Mouse (Mus musculus): Measurements from ENCODE around the gene Ubxn11. TPM values are rescaled to one million over a fixed set of nuclear protein-coding genes. Genes with fewer than 3 reads are reported as not detected.
A peak's percentile ranks its signal among the peaks of the same experiment; 100 is the strongest.

Gene Ubxn11
- 2.6 and 5.4 TPM in 2 replicates for total RNA-seq (2012; rRNA removed)
- 10 to 100 TPM in 1 of 2 experiments, not detected in 1; 11.9 TPM for polyA plus RNA-seq (2012; ENCODE audit: insufficient read depth in 1 of 2, insufficient read length in 2 of 2, low read depth in 1 of 2, low replicate concordance in 2 of 2, missing spikeins in 1 of 2)

GRCm38 (mm10) chr4:134101979-134102741, at the start of gene Ubxn11:
TSS of gene Ubxn11 (plus strand) at chr4:134102570.
- H3K36me3 ChIP-seq (ENCODE audit: control insufficient read depth in 1 of 2, insufficient read depth in 2 of 2, low read length in 2 of 2) = peaks cover 0 to 20% of the 10 kb centered on the region in 2 experiments; a peak in 2 of 4 replicates
- H3K9me3 ChIP-seq (replicated peaks; ENCODE audit: insufficient read depth, low read length) = no peaks in the 10 kb centered on the region
- H3K9ac ChIP-seq (ENCODE audit: control insufficient read depth, low read depth, low read length, poor library complexity, severe bottlenecking) = peak within 1 kb of the TSS; percentile 70
- H3K27me3 ChIP-seq (ENCODE audit: control insufficient read depth in 1 of 2, insufficient read depth in 2 of 2, low read length in 2 of 2) = no peaks in the 10 kb centered on the region
- no peaks in the 10 kb centered on the region; the same call in 1 of the 2 replicates for H3K79me2 ChIP-seq (ENCODE audit: control insufficient read depth, insufficient read depth, low read length, poor library complexity)
- peak within 1 kb of the TSS; percentile 48 for H3K27ac ChIP-seq (ENCODE audit: control insufficient read depth, low read depth, low read length)
- peak within 1 kb of the TSS; percentile 71 to 90 for H3K4me3 ChIP-seq (ENCODE audit: control insufficient read depth in 1 of 2, insufficient read depth in 1 of 2, low read depth in 2 of 2, low read length in 2 of 2)
- DNase-seq (ENCODE audit: low read depth, low spot score) = peak; percentile 97
- peaks cover 16 to 27% of the 10 kb centered on the region in 2 experiments for H3K4me1 ChIP-seq (ENCODE audit: control insufficient read depth in 1 of 2, insufficient read depth in 2 of 2, low read length in 2 of 2)
- TF ChIP-seq RCOR1 (IDR thresholded peaks at IDR 0.05; ENCODE audit: low read depth, low read length) (no peak), TCF12 (IDR thresholded peaks at IDR 0.05; ENCODE audit: low read depth, low read length) (0 out of 2 replicates have a peak, but pooled peaks have one; percentile 10), HCFC1 (IDR thresholded peaks at IDR 0.05; ENCODE audit: low read depth, low read length) (peak; percentile 98), MAFK (IDR thresholded peaks at IDR 0.05; ENCODE audit: borderline replicate concordance, low read depth, low read length) (no peak; the same call in 1 of the 2 replicates), SIN3A (IDR thresholded peaks at IDR 0.05; ENCODE audit: low read length) (peak; percentile 97), UBTF (IDR thresholded peaks at IDR 0.05; ENCODE audit: borderline replicate concordance, insufficient read depth, low read depth, low read length) (no peak), GABPA (IDR thresholded peaks at IDR 0.05; ENCODE audit: low read depth, low read length) (no peak), MAZ (IDR thresholded peaks at IDR 0.05; ENCODE audit: low read depth, low read length) (no peak), ZNF384 (IDR thresholded peaks at IDR 0.05; ENCODE audit: low read depth, low read length) (no peak; the same call in 1 of the 2 replicates), E2F4 (IDR thresholded peaks at IDR 0.05; ENCODE audit: borderline replicate concordance, low read depth, low read length) (no peak), NELFE (IDR thresholded peaks at IDR 0.05; ENCODE audit: low read depth, low read length) (peak; percentile 79), ZC3H11A (IDR thresholded peaks at IDR 0.05; ENCODE audit: low read depth, low read length) (no peak), CHD2 (IDR thresholded peaks at IDR 0.05; ENCODE audit: low read length) (peak; percentile 79), NRF1 (IDR thresholded peaks at IDR 0.05; ENCODE audit: insufficient read depth, low read depth, low read length, poor library complexity, severe bottlenecking) (peak; percentile 32; the same call in 1 of the 2 replicates), BHLHE40 (IDR thresholded peaks at IDR 0.05; ENCODE audit: borderline replicate concordance, low read depth, low read length) (peak; percentile 98), MXI1 (IDR thresholded peaks at IDR 0.05; ENCODE audit: low read depth, low read length) (peak; percentile 98), RAD21 (IDR thresholded peaks at IDR 0.05; ENCODE audit: low read depth, low read length) (no peak), POLR2A (IDR thresholded peaks at IDR 0.05; ENCODE audit: control insufficient read depth in 1 of 2, insufficient read depth in 1 of 2, low read depth in 1 of 2, low read length in 2 of 2, poor library complexity in 1 of 2) (peak; percentile 69 to 93; a peak in 3 of 4 replicates), ETS1 (IDR thresholded peaks at IDR 0.05; ENCODE audit: low read depth, low read length) (no peak), POLR2AphosphoS5 (IDR thresholded peaks at IDR 0.05; ENCODE audit: borderline replicate concordance, low read depth, low read length) (no peak), MAX (IDR thresholded peaks at IDR 0.05; ENCODE audit: low read length) (0 out of 2 replicates have a peak, but pooled peaks have one; percentile 51), TBP (IDR thresholded peaks at IDR 0.05; ENCODE audit: low read depth, low read length) (no peak), ELF1 (IDR thresholded peaks at IDR 0.05; ENCODE audit: low read depth, low read length) (peak; percentile 71), KAT2A (conservative IDR thresholded peaks at IDR 0.05; ENCODE audit: low read depth, low read length) (peak; percentile 88), MEF2A (IDR thresholded peaks at IDR 0.05; ENCODE audit: extremely low read depth, insufficient replicate concordance, low read depth, low read length, poor library complexity, severe bottlenecking) (no peak), USF1 (IDR thresholded peaks at IDR 0.05; ENCODE audit: low read depth, low read length) (peak; percentile 76), MYC (IDR thresholded peaks at IDR 0.05; ENCODE audit: low read depth, low read length) (peak; percentile 71; the same call in 1 of the 2 replicates), MYB (IDR thresholded peaks at IDR 0.05; ENCODE audit: low read depth, low read length) (no peak), ZMIZ1 (IDR thresholded peaks at IDR 0.05; ENCODE audit: low read depth, low read length) (no peak; the same call in 1 of the 2 replicates), TAL1 (IDR thresholded peaks at IDR 0.05; ENCODE audit: low read length) (no peak), SMC3 (IDR thresholded peaks at IDR 0.05; ENCODE audit: low read depth, low read length) (no peak)

All from MEL (cell line).